Mouse (Mus musculus): ENCODE data around the gene Erv3.
"Not testable (repeated sequence)": the region's sequence is repeated elsewhere in the genome, so short reads cannot be mapped to it uniquely, and the experiment has no call there.

The Erv3 gene

GRCm38 (mm10) chr2:131864262-131864796, 4.8 kb upstream of the Erv3 start:
- DNase-seq (ENCODE audit: low spot score) = no peak

- no peak for DNase-seq (ENCODE audit: low spot score)
Observed at GRCm38 (mm10) chr2:131863472-131863871, 3.9 kb upstream of the Erv3 start.

- no peak for DNase-seq (ENCODE audit: low spot score)
Observed at GRCm38 (mm10) chr2:131862617-131863275, 3.2 kb upstream of the Erv3 start.

- DNase-seq (ENCODE audit: low spot score) = no peak
Observed at GRCm38 (mm10) chr2:131857838-131858237, 1.7 kb downstream of the Erv3 start.

GRCm38 (mm10) chr2:131853719-131854118, 5.8 kb downstream of the Erv3 start:
- no peak for DNase-seq (ENCODE audit: low spot score)

- no peak for DNase-seq (ENCODE audit: low spot score)
Observed at GRCm38 (mm10) chr2:131851333-131852092, 8.0 kb downstream of the Erv3 start.

GRCm38 (mm10) chr2:131850047-131850446, 9.5 kb downstream of the Erv3 start:
- no peak for DNase-seq (ENCODE audit: low spot score)

- DNase-seq (ENCODE audit: low spot score) = no peak
Observed at GRCm38 (mm10) chr2:131847501-131848359, 11.8 kb downstream of the Erv3 start.

- no peak for DNase-seq (ENCODE audit: low spot score)
Observed at GRCm38 (mm10) chr2:131846811-131847210, 12.7 kb downstream of the Erv3 start.

GRCm38 (mm10) chr2:131846132-131846710, 13.3 kb downstream of the Erv3 start:
- no peak for DNase-seq (ENCODE audit: low spot score)

GRCm38 (mm10) chr2:131845671-131846070, 13.9 kb downstream of the Erv3 start:
- no peak for DNase-seq (ENCODE audit: low spot score)

- no peak for DNase-seq (ENCODE audit: low spot score)
Observed at GRCm38 (mm10) chr2:131842568-131842967, 17.0 kb downstream of the Erv3 start.

- no peak for DNase-seq (ENCODE audit: low spot score)
Observed at GRCm38 (mm10) chr2:131841321-131841693, 18.2 kb downstream of the Erv3 start.

GRCm38 (mm10) chr2:131840611-131841320, 18.8 kb downstream of the Erv3 start:
- no peak for DNase-seq (ENCODE audit: low spot score)

GRCm38 (mm10) chr2:131834296-131834695, 25.3 kb downstream of the Erv3 start:
- no peak for DNase-seq (ENCODE audit: low spot score)

GRCm38 (mm10) chr2:131831861-131832260, 27.7 kb downstream of the Erv3 start:
- no peak for DNase-seq (ENCODE audit: low spot score)

GRCm38 (mm10) chr2:131830945-131831344, 28.6 kb downstream of the Erv3 start:
- not testable (repeated sequence) for DNase-seq (ENCODE audit: low spot score)

- no peak for DNase-seq (ENCODE audit: low spot score)
Observed at GRCm38 (mm10) chr2:131827999-131828975, 31.3 kb downstream of the Erv3 start.

GRCm38 (mm10) chr2:131827026-131827687, 32.4 kb downstream of the Erv3 start:
- DNase-seq (ENCODE audit: low spot score) = no peak

GRCm38 (mm10) chr2:131825498-131825897, 34.0 kb downstream of the Erv3 start:
- DNase-seq (ENCODE audit: low spot score) = no peak
